Mouse (Mus musculus): ENCODE measurements around the gene Slc36a2.

DNA sequence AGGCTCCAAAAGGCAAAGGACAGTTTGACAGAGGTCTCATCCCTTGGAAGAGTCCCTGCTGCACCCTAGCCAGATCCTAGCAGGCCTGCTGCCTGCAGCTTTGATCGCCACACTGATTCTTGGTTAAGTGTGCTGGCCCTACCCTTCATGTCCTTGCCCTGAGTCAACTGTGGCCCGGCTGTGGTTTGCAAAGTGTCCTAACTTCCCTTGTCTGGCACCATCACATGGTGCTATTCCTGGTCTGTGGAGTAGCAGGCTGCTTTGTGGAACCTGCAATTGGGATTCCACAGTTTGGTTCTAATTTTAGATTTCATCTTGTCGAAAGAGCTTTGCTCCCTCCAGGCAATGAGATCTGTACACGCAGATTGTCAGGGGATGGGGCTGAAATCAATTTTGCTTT, 2.4 kb upstream of the Slc36a2 start:
- TF ChIP-seq CTCF (IDR thresholded peaks at IDR 0.05; ENCODE audit: low read depth, low read length) (no peak), POLR2A (IDR thresholded peaks at IDR 0.05; ENCODE audit: extremely low read depth, insufficient read depth, low read length) (no peak)
